Mouse (Mus musculus): ENCODE results near the gene Pidd1. TPM values are rescaled to one million over a fixed set of nuclear protein-coding genes. Genes with fewer than 3 reads are reported as not detected.

Pidd1 gene
- polyA plus RNA-seq, 1 experiment, result 4.4 TPM

DNA sequence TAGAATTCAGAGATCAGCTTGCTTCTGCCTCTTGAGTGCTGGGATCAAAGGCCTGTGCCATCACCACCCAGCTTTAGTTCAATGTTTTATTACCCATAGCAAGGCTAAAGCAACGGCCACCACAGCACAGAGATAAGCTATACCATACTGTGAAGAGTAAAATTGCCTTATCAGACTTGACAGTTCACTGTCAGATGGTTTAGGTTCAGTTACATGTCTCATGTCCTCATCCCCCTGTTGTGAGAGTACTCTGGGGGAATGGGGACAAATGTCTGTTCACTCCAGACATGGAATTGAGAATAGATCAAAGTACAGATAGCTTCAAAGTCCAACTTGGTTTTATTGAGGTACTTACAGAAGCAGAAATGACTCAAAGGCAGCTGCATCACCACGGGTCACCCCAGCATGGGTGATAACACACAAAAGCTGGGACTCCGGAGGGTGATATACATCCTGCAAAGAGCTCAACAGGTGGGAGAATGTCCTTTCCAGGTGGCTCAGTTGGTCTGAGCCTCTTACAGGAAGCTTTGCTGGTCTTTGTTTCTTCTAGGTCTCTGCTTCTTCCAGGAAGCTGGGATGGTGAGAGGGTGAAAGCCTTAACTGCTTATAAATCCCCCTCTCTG, 55.2 kb downstream of the Pidd1 start:
- WGBS, result 47% methylated on average over 3 of the region's 3 CpGs
- H3K27me3 ChIP-seq (ENCODE audit: control insufficient read depth, insufficient read depth, low read length), result no peaks in the 10 kb centered on the region
- TF ChIP-seq POLR2A (IDR thresholded peaks at IDR 0.05; ENCODE audit: borderline replicate concordance, insufficient read depth, low read length), result no peak
- no peak for TF ChIP-seq CTCF (IDR thresholded peaks at IDR 0.05; ENCODE audit: borderline replicate concordance, insufficient read depth, low read depth, low read length)
- H3K27ac ChIP-seq (ENCODE audit: insufficient read depth, low read length), result no peak overlapping the region
- peaks cover 6% of the 10 kb centered on the region for H3K4me1 ChIP-seq (ENCODE audit: control insufficient read depth, insufficient read depth, low read length)
- no peak for DNase-seq
- H3K4me3 ChIP-seq (replicated peaks; ENCODE audit: insufficient read depth, low read depth, low read length), result no peak overlapping the region

Other genes starting within 250 kb of the Pidd1 start
- gene Lrrc56, start 249.9 kb downstream of the Pidd1 start, polyA plus RNA-seq (2012; rRNA removed), result 5.6 and 6.3 TPM in 2 replicates
- 0.19 and 0.26 TPM in 2 replicates for gene Lmntd2, start 229.9 kb downstream of the Pidd1 start, polyA plus RNA-seq (2012; rRNA removed)
- 5.5 TPM in 2 replicates for gene Rassf7, start 228.2 kb downstream of the Pidd1 start, polyA plus RNA-seq (2012; rRNA removed)
- gene Phrf1, start 215.2 kb downstream of the Pidd1 start, polyA plus RNA-seq (2012; rRNA removed), result 31.2 and 32.0 TPM in 2 replicates
- gene Irf7, start 177.5 kb downstream of the Pidd1 start, polyA plus RNA-seq (2012; rRNA removed), result 4.7 and 5.6 TPM in 2 replicates
- 0.07 TPM in 1 of 2 replicates, not detected in the other for gene Cdhr5, start 167.2 kb downstream of the Pidd1 start, polyA plus RNA-seq (2012; rRNA removed)
- 0.70 and 1.0 TPM in 2 replicates for gene Sct, start 164.9 kb downstream of the Pidd1 start, polyA plus RNA-seq (2012; rRNA removed)
- gene Drd4, start 152.0 kb downstream of the Pidd1 start, polyA plus RNA-seq (2012; rRNA removed), result 0.49 and 0.76 TPM in 2 replicates
- gene Deaf1, start 116.3 kb downstream of the Pidd1 start, polyA plus RNA-seq (2012; rRNA removed), result 47.5 and 49.3 TPM in 2 replicates
- 66.7 and 68.3 TPM in 2 replicates for gene Tmem80, start 116.3 kb downstream of the Pidd1 start, polyA plus RNA-seq (2012; rRNA removed)
- 77.3 and 90.4 TPM in 2 replicates for gene Eps8l2, start 105.1 kb downstream of the Pidd1 start, polyA plus RNA-seq (2012; rRNA removed)
- 222 and 232 TPM in 2 replicates for gene Taldo1, start 51.8 kb downstream of the Pidd1 start, polyA plus RNA-seq (2012; rRNA removed)
- 48.1 and 49.2 TPM in 2 replicates for gene Gatd1, start 29.9 kb downstream of the Pidd1 start, polyA plus RNA-seq (2012; rRNA removed)
- 375 and 402 TPM in 2 replicates for gene Cend1, start 14.5 kb downstream of the Pidd1 start, polyA plus RNA-seq (2012; rRNA removed)
- gene Slc25a22, start 6.1 kb downstream of the Pidd1 start, polyA plus RNA-seq (2012; rRNA removed), result 328 and 384 TPM in 2 replicates
- 481 and 571 TPM in 2 replicates for gene Rplp2, start 3.3 kb upstream of the Pidd1 start, polyA plus RNA-seq (2012; rRNA removed)
- 46.8 and 51.3 TPM in 2 replicates for gene Pnpla2, start 11.2 kb upstream of the Pidd1 start, polyA plus RNA-seq (2012; rRNA removed)
- 8.3 and 10.1 TPM in 2 replicates for gene Cracr2b, start 17.1 kb upstream of the Pidd1 start, polyA plus RNA-seq (2012; rRNA removed)
- gene Cd151, start 23.4 kb upstream of the Pidd1 start, polyA plus RNA-seq (2012; rRNA removed), result 68.7 and 73.9 TPM in 2 replicates
- gene Polr2l, start 31.1 kb upstream of the Pidd1 start, polyA plus RNA-seq (2012; rRNA removed), result 58.9 and 62.3 TPM in 2 replicates
- 140 and 162 TPM in 2 replicates for gene Tspan4, start 31.2 kb upstream of the Pidd1 start, polyA plus RNA-seq (2012; rRNA removed)
- 35.8 and 37.9 TPM in 2 replicates for gene Chid1, start 95.8 kb upstream of the Pidd1 start, polyA plus RNA-seq (2012; rRNA removed)
- 94.8 and 96.7 TPM in 2 replicates for gene Ap2a2, start 118.1 kb upstream of the Pidd1 start, polyA plus RNA-seq (2012; rRNA removed)
- gene Muc6, start 211.3 kb upstream of the Pidd1 start, polyA plus RNA-seq (2012; rRNA removed), result 0.05 and 0.08 TPM in 2 replicates
- 0.33 and 0.44 TPM in 2 replicates for gene Muc2, start 246.3 kb upstream of the Pidd1 start, polyA plus RNA-seq (2012; rRNA removed)